Mouse (Mus musculus) hindbrain, embryonic 16.5 days (tissue): ENCODE data around the gene St7. TPM values are rescaled to one million over a fixed set of nuclear protein-coding genes. Genes with fewer than 3 reads are reported as not detected.
A peak's percentile ranks its signal among the peaks of the same experiment; 100 is the strongest.

ENCODE experiments used
- ATAC-seq: fragments of 200-750 bp; cut with Nextera tagmentation; 2 replicates; pipeline ENCODE4 v1.8.0; 2017; ENCODE audit warnings: moderate TSS enrichment, moderate library complexity
- H3K27ac ChIP-seq: fragments of 300-500 bp; sonication (generic); 2 replicates; pipeline ENCODE4 v1.5.1; 2014; ENCODE audit warnings: low read depth, mild to moderate bottlenecking, control low read depth, low read length, moderate library complexity
- H3K27me3 ChIP-seq: fragments of 300-500 bp; sonication (generic); replicated peaks from 2 replicates; pipeline ENCODE4 v1.6.1; 2014; ENCODE audit warnings: low read length; ENCODE audit not compliant: control insufficient read depth, insufficient read depth
- H3K36me3 ChIP-seq: fragments of 300-500 bp; sonication (generic); 2 replicates; pipeline ENCODE4 v1.6.1; 2014; ENCODE audit warnings: mild to moderate bottlenecking, low read length, moderate library complexity, mixed read lengths; ENCODE audit not compliant: control insufficient read depth, insufficient read depth
- H3K4me1 ChIP-seq: fragments of 300-500 bp; sonication (generic); 2 replicates; pipeline ENCODE4 v1.6.1; 2014; ENCODE audit warnings: low read depth, low read length; ENCODE audit not compliant: control insufficient read depth, insufficient read depth
- H3K4me2 ChIP-seq: fragments of 300-500 bp; sonication (generic); 2 replicates; pipeline ENCODE4 v1.6.1; 2014; ENCODE audit warnings: mild to moderate bottlenecking, low read length, control low read depth, moderate library complexity
- H3K4me3 ChIP-seq: fragments of 300-500 bp; sonication (generic); 2 replicates; pipeline ENCODE4 v1.5.1; 2014; ENCODE audit warnings: mild to moderate bottlenecking, low read length, control low read depth, moderate library complexity
- H3K9ac ChIP-seq: fragments of 300-500 bp; sonication (generic); 2 replicates; pipeline ENCODE4 v1.6.1; 2014; ENCODE audit warnings: low read depth, mild to moderate bottlenecking, control low read depth, low read length, moderate library complexity
- H3K9me3 ChIP-seq: fragments of 300-500 bp; sonication (generic); 2 replicates; pipeline ENCODE4 v1.6.1; 2014; ENCODE audit warnings: mild to moderate bottlenecking, low read length, moderate library complexity; ENCODE audit not compliant: control insufficient read depth
- WGBS: fragments of 180-500 bp; shearing (Covaris S2); extraction: QIAGEN DNeasy Blood & Tissue Kit; methylation state at CpG from one replicate; pipeline ENCODE4 v1.1.7; 2014; 5-methylcytosine and 5-hydroxymethylcytosine counted together
- polyA plus RNA-seq: library from polyadenylated mRNA; unstranded; fragments of >200 nt; fragmentation: Nextera tagmentation; extraction: Ambion mirVana; gene quantifications from 2 replicates; pipeline ENCODE4 v1.2.1, GENCODE M21; 2015

St7 gene
- polyA plus RNA-seq, 1 experiment from 2014 or later = 50.8 TPM

GRCm38 (mm10) chr6:17835693-17836092 is 143.0 kb downstream of the St7 start:
- no peak overlapping the region for H3K9ac ChIP-seq
- no peak for ATAC-seq
- 78% methylated on average over 6 of the region's 6 CpGs for WGBS
- H3K4me1 ChIP-seq = no peaks in the 10 kb centered on the region
- no peaks in the 10 kb centered on the region for H3K27me3 ChIP-seq
- H3K27ac ChIP-seq = no peak overlapping the region
- peaks cover 3% of the 10 kb centered on the region; the same call in 1 of the 2 replicates for H3K36me3 ChIP-seq
- no peak overlapping the region for H3K4me2 ChIP-seq
- H3K9me3 ChIP-seq = no peaks in the 10 kb centered on the region
- H3K4me3 ChIP-seq = no peak overlapping the region

- no peaks in the 10 kb centered on the region for H3K4me1 ChIP-seq
- no peak overlapping the region for H3K4me2 ChIP-seq
- no peaks in the 10 kb centered on the region for H3K9me3 ChIP-seq
- H3K27me3 ChIP-seq = no peaks in the 10 kb centered on the region
- WGBS = 91% methylated on average over 1 of the region's 1 CpGs
- H3K27ac ChIP-seq = no peak overlapping the region
- no peak for ATAC-seq
- no peak overlapping the region for H3K4me3 ChIP-seq
- peaks cover 3% of the 10 kb centered on the region; the same call in 1 of the 2 replicates for H3K36me3 ChIP-seq
- H3K9ac ChIP-seq = no peak overlapping the region
Observed at GRCm38 (mm10) chr6:17837676-17838075, 144.9 kb downstream of the St7 start.

GRCm38 (mm10) chr6:17840431-17840830 is 147.7 kb downstream of the St7 start:
- Histone ChIP-seq H3K36me3 (peaks cover 3% of the 10 kb centered on the region; the same call in 1 of the 2 replicates), H3K27ac (no peak overlapping the region), H3K4me2 (no peak overlapping the region), H3K9me3 (no peaks in the 10 kb centered on the region), H3K9ac (no peak overlapping the region), H3K4me1 (no peaks in the 10 kb centered on the region), H3K27me3 (no peaks in the 10 kb centered on the region), H3K4me3 (no peak overlapping the region)
- peak; percentile 37; the same call in 1 of the 2 replicates for ATAC-seq
- WGBS = 72% methylated on average over 29 of the region's 29 CpGs

GRCm38 (mm10) chr6:17842759-17843158 is 150.0 kb downstream of the St7 start:
- H3K36me3 ChIP-seq = peaks cover 5% of the 10 kb centered on the region; the same call in 1 of the 2 replicates
- H3K27me3 ChIP-seq = no peaks in the 10 kb centered on the region
- no peaks in the 10 kb centered on the region for H3K4me1 ChIP-seq
- H3K4me3 ChIP-seq = no peak overlapping the region
- no peak overlapping the region for H3K27ac ChIP-seq
- no peak for ATAC-seq
- H3K4me2 ChIP-seq = no peak overlapping the region
- H3K9me3 ChIP-seq = no peaks in the 10 kb centered on the region
- H3K9ac ChIP-seq = no peak overlapping the region
- 33% methylated on average over 3 of the region's 3 CpGs for WGBS

GRCm38 (mm10) chr6:17851316-17851715 is 158.6 kb downstream of the St7 start:
- Histone ChIP-seq H3K9ac (no peak overlapping the region), H3K4me2 (no peak overlapping the region), H3K27me3 (no peaks in the 10 kb centered on the region), H3K4me3 (no peak overlapping the region), H3K4me1 (no peaks in the 10 kb centered on the region), H3K36me3 (peaks cover 7% of the 10 kb centered on the region; the same call in 1 of the 2 replicates), H3K27ac (no peak overlapping the region), H3K9me3 (no peaks in the 10 kb centered on the region)
- no peak for ATAC-seq
- 71% methylated on average over 2 of the region's 2 CpGs for WGBS

- Histone ChIP-seq H3K4me2 (no peak overlapping the region), H3K9me3 (no peaks in the 10 kb centered on the region), H3K9ac (no peak overlapping the region), H3K4me1 (no peaks in the 10 kb centered on the region), H3K4me3 (no peak overlapping the region), H3K27ac (no peak overlapping the region), H3K27me3 (no peaks in the 10 kb centered on the region), H3K36me3 (peaks cover 6% of the 10 kb centered on the region; the same call in 1 of the 2 replicates)
- 87% methylated on average over 5 of the region's 5 CpGs for WGBS
- ATAC-seq = no peak
Observed at GRCm38 (mm10) chr6:17853587-17854274, 161.0 kb downstream of the St7 start.

- H3K4me2 ChIP-seq = no peak overlapping the region
- no peaks in the 10 kb centered on the region for H3K4me1 ChIP-seq
- H3K27me3 ChIP-seq = no peaks in the 10 kb centered on the region
- 100% methylated on average over 2 of the region's 2 CpGs for WGBS
- peak; percentile 50 for ATAC-seq
- peaks cover 3% of the 10 kb centered on the region; the same call in 1 of the 2 replicates for H3K36me3 ChIP-seq
- no peak overlapping the region for H3K9ac ChIP-seq
- H3K27ac ChIP-seq = no peak overlapping the region
- H3K4me3 ChIP-seq = no peak overlapping the region
- no peaks in the 10 kb centered on the region for H3K9me3 ChIP-seq
Observed at GRCm38 (mm10) chr6:17855616-17856015, 162.9 kb downstream of the St7 start.

GRCm38 (mm10) chr6:17859564-17859963 is 166.8 kb downstream of the St7 start:
- no peaks in the 10 kb centered on the region for H3K9me3 ChIP-seq
- no peak for ATAC-seq

GRCm38 (mm10) chr6:17860463-17860862 is 167.7 kb downstream of the St7 start:
- Histone ChIP-seq H3K36me3 (no peaks in the 10 kb centered on the region; the same call in 1 of the 2 replicates), H3K9me3 (no peaks in the 10 kb centered on the region), H3K4me3 (no peak overlapping the region), H3K27me3 (no peaks in the 10 kb centered on the region), H3K9ac (no peak overlapping the region), H3K4me1 (no peaks in the 10 kb centered on the region), H3K4me2 (no peak overlapping the region), H3K27ac (no peak overlapping the region)
- no peak for ATAC-seq
- WGBS = 93% methylated on average over 1 of the region's 1 CpGs

More at GRCm38 (mm10) chr6:17859564-17859963, 166.8 kb downstream of the St7 start:
- H3K27ac ChIP-seq = no peak overlapping the region
- no peaks in the 10 kb centered on the region for H3K27me3 ChIP-seq
- no peaks in the 10 kb centered on the region; the same call in 1 of the 2 replicates for H3K36me3 ChIP-seq
- H3K4me3 ChIP-seq = no peak overlapping the region
- H3K9ac ChIP-seq = no peak overlapping the region
- WGBS = 96% methylated on average over 1 of the region's 1 CpGs
- no peaks in the 10 kb centered on the region for H3K4me1 ChIP-seq
- no peak overlapping the region for H3K4me2 ChIP-seq
